Mouse (Mus musculus) yolk sac, embryonic 10.5 days (tissue): ENCODE measurements around the gene Pcna.

ENCODE experiments used
- DNase-seq: peaks from one replicate; pipeline ENCODE4 v3.0.0-alpha.2; 2017; ENCODE audit warnings: low spot score

Gene Pcna

GRCm38 (mm10) chr2:132233985-132234765 is 18.9 kb downstream of the Pcna start:
- DNase-seq: no peak

DNA sequence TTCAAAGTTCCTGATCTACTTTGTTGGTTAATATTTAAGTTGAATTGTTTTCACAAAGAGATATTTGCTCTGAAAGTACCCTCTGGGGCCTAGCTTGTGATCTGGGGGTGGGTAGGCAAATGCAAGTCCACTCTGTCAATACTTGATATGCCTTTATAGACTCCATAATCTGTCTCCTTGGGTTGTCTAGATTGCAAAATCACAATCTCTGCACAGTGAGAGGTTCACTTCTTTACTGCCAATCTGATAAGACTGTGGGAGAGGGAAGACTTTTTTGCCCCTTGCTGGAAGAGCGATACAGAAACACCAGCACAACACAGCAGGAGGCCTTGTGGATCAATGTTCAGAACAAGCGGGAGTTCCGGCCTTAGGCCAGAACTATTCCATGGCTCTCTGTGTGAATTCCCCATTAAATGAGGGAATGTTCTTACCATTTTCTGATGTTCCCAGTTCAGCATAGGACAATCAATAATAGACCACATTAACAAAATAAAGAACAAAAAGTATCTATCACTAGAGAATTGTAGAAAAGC is 20.6 kb downstream of the Pcna start:
- no peak for DNase-seq

DNA sequence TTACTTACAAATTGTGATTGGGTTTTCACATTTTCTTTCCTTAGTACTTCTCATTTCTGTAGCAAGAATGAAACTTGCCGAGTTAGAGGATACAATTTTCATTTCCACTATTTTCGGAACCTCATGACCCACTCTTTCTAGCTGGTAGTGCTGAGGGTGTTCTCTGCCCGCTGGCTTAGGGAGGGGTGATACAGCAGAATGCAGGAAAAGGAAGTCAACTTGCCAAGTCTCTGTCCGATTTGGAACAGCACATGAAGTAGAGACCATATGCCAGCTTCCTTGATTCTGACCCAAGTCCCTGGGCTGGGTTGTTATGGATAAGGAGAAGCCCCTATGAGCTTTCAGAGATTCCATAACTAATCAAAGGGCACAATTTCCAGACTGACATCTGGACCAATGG is 28.8 kb downstream of the Pcna start:
- DNase-seq: no peak

GRCm38 (mm10) chr2:132221611-132222073 is 31.5 kb downstream of the Pcna start:
- no peak for DNase-seq

DNA sequence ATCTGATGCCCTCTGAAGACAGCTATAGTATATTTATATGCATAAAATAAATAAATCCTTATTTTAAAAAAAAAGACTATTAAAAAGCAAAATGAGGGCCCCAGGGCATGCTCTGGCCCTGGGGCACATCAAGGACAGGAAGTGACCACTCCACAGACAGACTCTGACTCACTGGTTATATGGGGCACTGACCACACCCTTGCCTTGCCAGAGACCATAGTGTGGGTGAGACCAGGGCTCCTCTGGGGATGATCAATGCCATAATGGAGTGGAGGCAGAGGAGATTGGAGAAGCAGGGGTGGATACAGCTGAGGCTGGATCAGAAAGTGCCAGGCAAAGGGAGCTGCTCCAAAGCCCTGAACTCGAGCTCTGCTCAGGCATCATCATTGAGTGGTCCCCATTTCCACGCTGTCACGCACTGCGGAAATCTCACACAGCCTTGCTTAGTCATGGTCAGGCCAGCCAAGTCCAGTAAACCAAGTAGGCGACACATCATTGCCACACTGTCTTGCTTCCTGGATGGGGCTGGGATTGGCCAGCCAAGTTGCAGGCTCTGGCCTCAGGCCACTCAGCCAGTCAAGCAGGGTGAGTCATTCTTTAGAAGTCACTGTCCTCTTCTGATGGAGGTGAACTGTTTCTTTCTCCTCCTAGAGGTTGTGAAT is 41.0 kb downstream of the Pcna start:
- DNase-seq: no peak

DNA sequence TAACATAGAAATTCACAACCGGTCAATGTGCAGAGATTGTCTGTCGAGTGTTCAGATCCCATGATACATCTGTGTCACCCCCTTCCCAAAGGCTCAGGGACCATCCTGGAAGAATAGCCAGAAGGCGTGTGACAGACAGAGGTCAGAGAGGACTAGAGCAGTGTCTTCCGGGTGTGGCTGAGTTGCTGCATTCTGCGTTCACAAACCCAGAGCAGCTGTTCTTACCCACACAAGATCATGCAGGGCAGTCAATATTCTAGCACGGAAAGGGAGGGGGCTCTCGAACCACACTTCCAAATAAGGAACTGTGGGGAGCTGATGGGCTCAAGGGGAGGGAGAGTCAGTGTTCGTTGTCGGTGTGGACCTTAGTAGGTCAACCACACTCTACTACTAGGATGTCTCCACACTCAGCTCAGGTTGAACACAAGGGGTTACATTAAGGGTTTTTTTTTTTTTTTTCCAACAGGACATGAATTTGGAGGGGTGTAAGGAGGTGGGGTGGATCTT is 42.3 kb downstream of the Pcna start:
- no peak for DNase-seq

DNA sequence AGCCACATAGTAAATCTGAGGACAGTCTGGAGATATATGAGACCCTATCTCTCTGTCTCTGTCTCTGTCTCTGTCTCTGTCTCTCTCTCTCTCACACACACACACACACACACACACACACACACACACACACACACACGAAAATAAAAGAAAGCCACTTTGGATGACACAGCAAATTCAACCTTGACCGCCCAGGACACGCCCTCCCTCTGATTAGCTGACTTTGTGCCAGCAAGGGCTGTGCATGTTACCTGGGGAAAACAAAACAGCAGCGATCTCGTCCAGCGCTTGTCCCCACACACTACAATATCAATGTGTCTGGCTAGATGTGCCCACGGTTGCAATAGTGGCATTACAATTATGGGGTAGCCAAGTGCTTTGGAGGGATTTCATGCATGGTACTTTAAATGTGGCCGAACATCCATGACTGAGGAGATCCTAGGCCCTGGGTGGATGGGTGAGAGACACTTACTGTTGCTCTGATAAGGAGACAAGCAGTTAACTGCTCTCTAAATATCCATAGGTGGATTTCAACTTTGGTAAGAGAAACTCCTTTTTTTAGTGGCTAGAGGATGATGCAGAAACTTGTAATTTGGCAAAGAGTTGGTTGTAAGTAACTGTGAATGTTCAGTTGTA is 44.8 kb downstream of the Pcna start:
- DNase-seq: peak; percentile 12

GRCm38 (mm10) chr2:132206316-132206881 is 46.7 kb downstream of the Pcna start:
- DNase-seq: no peak

DNA sequence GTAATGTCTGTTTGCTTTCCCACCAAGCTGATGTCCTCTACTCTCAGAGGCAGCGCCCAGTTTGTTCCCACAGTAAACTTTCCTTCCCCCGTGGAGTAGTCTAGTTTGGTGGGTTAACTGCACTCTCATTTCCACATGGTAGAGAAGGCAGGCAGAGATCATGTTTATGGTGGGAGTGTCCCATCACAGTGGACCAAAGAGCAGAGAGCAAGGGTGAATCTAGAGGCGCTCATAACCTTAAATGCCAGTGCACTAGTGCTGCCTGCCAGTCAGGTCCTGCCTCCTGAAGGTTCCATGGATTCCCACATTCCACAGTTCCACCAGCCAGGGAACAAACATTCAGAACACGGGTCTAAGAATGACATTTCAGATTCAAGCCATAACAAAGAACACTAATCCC is 47.6 kb downstream of the Pcna start:
- DNase-seq: no peak

DNA sequence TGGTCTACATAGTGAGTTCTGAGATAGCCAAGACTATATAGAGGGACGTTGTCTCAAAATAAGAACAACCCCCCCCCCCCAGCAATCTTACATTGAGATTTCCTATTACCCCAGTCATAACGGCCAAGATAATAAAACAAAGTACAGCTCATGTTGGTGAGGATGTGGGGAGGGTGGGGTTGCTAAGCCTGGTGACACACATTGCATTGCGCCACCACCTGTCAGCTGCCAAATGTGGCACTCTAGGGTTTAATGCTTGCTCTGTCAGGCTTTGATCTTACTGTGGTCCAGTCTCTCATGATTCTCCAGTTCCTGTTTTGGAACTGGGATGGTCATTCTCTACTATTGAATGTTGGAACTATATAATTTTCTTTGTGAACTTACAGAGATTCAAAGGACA is 49.3 kb downstream of the Pcna start:
- DNase-seq: no peak

DNA sequence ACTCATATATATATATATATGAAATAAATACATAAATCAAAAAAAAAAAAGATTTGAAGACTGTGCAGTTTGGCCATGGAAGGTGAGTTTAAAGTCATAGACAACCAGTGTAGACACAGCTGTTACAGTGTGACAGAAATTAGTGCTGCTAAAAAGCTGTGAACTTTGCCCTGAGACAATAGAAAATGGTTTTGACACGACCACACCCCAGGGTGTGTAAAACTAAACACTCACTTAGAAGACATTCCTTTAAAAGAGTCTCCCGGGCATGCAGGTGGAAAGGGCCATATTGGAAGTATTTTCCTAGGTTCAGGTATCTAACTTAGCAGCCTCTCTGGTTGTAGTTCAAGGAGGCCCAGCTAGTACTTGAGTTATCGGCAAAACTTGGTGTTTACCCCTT is 49.9 kb downstream of the Pcna start:
- no peak for DNase-seq
